Mouse (Mus musculus) hindbrain, embryonic 16.5 days (tissue): ENCODE results near the gene Drc1. TPM values are rescaled to one million over a fixed set of nuclear protein-coding genes. Genes with fewer than 3 reads are reported as not detected.

ENCODE experiments used
- ATAC-seq: fragments of 200-750 bp; cut with Nextera tagmentation; 2 replicates; pipeline ENCODE4 v1.8.0; 2017; ENCODE audit warnings: moderate TSS enrichment, moderate library complexity
- H3K27ac ChIP-seq: fragments of 300-500 bp; sonication (generic); 2 replicates; pipeline ENCODE4 v1.5.1; 2014; ENCODE audit warnings: low read depth, mild to moderate bottlenecking, control low read depth, low read length, moderate library complexity
- H3K27me3 ChIP-seq: fragments of 300-500 bp; sonication (generic); replicated peaks from 2 replicates; pipeline ENCODE4 v1.6.1; 2014; ENCODE audit warnings: low read length; ENCODE audit not compliant: control insufficient read depth, insufficient read depth
- H3K36me3 ChIP-seq: fragments of 300-500 bp; sonication (generic); 2 replicates; pipeline ENCODE4 v1.6.1; 2014; ENCODE audit warnings: mild to moderate bottlenecking, low read length, moderate library complexity, mixed read lengths; ENCODE audit not compliant: control insufficient read depth, insufficient read depth
- H3K4me1 ChIP-seq: fragments of 300-500 bp; sonication (generic); 2 replicates; pipeline ENCODE4 v1.6.1; 2014; ENCODE audit warnings: low read depth, low read length; ENCODE audit not compliant: control insufficient read depth, insufficient read depth
- H3K4me2 ChIP-seq: fragments of 300-500 bp; sonication (generic); 2 replicates; pipeline ENCODE4 v1.6.1; 2014; ENCODE audit warnings: mild to moderate bottlenecking, low read length, control low read depth, moderate library complexity
- H3K4me3 ChIP-seq: fragments of 300-500 bp; sonication (generic); 2 replicates; pipeline ENCODE4 v1.5.1; 2014; ENCODE audit warnings: mild to moderate bottlenecking, low read length, control low read depth, moderate library complexity
- H3K9ac ChIP-seq: fragments of 300-500 bp; sonication (generic); 2 replicates; pipeline ENCODE4 v1.6.1; 2014; ENCODE audit warnings: low read depth, mild to moderate bottlenecking, control low read depth, low read length, moderate library complexity
- H3K9me3 ChIP-seq: fragments of 300-500 bp; sonication (generic); 2 replicates; pipeline ENCODE4 v1.6.1; 2014; ENCODE audit warnings: mild to moderate bottlenecking, low read length, moderate library complexity; ENCODE audit not compliant: control insufficient read depth
- WGBS: fragments of 180-500 bp; shearing (Covaris S2); extraction: QIAGEN DNeasy Blood & Tissue Kit; methylation state at CpG from one replicate; pipeline ENCODE4 v1.1.7; 2014; 5-methylcytosine and 5-hydroxymethylcytosine counted together
- polyA plus RNA-seq: library from polyadenylated mRNA; unstranded; fragments of >200 nt; fragmentation: Nextera tagmentation; extraction: Ambion mirVana; gene quantifications from 2 replicates; pipeline ENCODE4 v1.2.1, GENCODE M21; 2015

Gene Drc1
- polyA plus RNA-seq, 1 experiment from 2014 or later = 6.3 TPM

DNA sequence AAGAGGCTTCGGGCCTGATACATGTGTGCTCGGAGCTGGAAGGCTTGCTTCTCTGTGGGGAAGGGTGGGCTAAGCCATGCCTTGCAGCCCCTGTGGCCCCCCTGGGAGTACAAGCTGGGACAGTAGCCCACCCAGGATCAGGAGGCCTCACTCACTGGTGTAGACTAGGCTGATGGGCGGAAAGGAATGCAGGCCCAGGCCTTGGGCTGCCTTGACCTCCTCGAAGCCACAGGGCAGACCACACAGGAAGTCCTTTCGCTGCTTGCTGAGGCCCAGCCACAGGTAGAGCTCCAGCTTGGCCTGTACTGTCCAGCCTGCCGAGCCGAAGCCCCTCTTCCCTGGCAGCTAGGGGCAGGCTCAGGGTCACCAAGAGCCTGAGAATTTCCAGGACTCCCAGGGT, 101.7 kb downstream of the Drc1 start:
- Histone ChIP-seq H3K9me3 (no peaks in the 10 kb centered on the region), H3K36me3 (no peaks in the 10 kb centered on the region), H3K27me3 (no peaks in the 10 kb centered on the region), H3K4me2 (no peak overlapping the region), H3K9ac (no peak overlapping the region), H3K4me1 (no peaks in the 10 kb centered on the region), H3K4me3 (no peak overlapping the region), H3K27ac (no peak overlapping the region)
- ATAC-seq = no peak
- WGBS = 71% methylated on average over 7 of the region's 7 CpGs

DNA sequence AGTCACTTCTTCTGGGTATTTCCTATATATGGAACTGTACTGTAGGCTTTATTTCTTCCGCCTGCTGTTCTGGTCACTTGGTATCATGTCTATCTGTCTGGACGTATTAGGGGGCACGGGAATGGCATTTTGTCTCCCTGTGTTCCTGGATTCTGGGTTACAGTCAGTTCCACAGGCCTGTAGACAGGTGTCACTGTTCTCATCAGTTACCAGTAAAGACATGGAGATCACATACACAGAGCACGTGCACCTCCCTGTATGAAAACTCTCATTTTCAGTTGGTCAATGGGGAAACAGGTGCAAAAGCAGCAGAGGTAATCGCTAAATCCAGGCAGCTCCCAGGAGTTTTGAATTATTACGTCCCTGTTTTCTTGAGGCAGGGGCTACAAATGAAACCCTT, 106.5 kb downstream of the Drc1 start:
- H3K9ac ChIP-seq = no peak overlapping the region
- peak; percentile 52 for ATAC-seq
- no peaks in the 10 kb centered on the region for H3K4me1 ChIP-seq
- 72% methylated on average over 6 of the region's 6 CpGs for WGBS
- H3K27ac ChIP-seq = no peak overlapping the region
- no peak overlapping the region for H3K4me2 ChIP-seq
- H3K9me3 ChIP-seq = no peaks in the 10 kb centered on the region
- H3K36me3 ChIP-seq = no peaks in the 10 kb centered on the region
- no peaks in the 10 kb centered on the region for H3K27me3 ChIP-seq
- H3K4me3 ChIP-seq = no peak overlapping the region

- no peak overlapping the region for H3K9ac ChIP-seq
- no peaks in the 10 kb centered on the region for H3K36me3 ChIP-seq
- H3K27ac ChIP-seq = no peak overlapping the region
- H3K27me3 ChIP-seq = no peaks in the 10 kb centered on the region
- no peak for ATAC-seq
- H3K4me3 ChIP-seq = no peak overlapping the region
- H3K9me3 ChIP-seq = no peaks in the 10 kb centered on the region
- no peak overlapping the region for H3K4me2 ChIP-seq
- H3K4me1 ChIP-seq = no peaks in the 10 kb centered on the region
- 83% methylated on average over 5 of the region's 5 CpGs for WGBS
These were observed 108.6 kb downstream of the Drc1 start for GRCm38 (mm10) chr5:30389836-30390235.

DNA sequence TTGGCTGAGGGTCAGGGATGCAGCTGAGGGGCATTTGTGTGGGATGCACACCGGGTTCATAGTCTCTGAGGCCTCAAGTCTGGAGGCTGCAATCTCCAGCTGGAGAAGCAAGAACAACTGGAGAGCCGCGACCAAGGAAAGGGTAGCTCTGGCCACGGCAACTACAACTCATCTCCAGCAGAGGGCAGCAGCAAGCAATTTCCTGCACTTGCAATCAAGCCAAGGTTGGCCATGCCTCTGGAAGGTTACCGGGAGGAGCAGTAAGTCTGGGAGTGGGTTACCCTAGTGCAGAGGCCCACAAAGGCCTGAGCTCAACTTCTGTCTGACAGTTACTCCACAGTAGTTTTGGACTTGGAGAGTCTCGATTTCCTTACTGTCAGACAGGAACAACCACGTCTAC, 110.3 kb downstream of the Drc1 start:
- H3K9me3 ChIP-seq = no peaks in the 10 kb centered on the region
- no peaks in the 10 kb centered on the region for H3K36me3 ChIP-seq
- H3K27me3 ChIP-seq = no peaks in the 10 kb centered on the region
- 26% methylated on average over 7 of the region's 7 CpGs for WGBS
- no peak overlapping the region for H3K27ac ChIP-seq
- H3K9ac ChIP-seq = no peak overlapping the region
- H3K4me3 ChIP-seq = no peak overlapping the region
- ATAC-seq = peak; percentile 55; the same call in 1 of the 2 replicates
- H3K4me2 ChIP-seq = no peak overlapping the region
- H3K4me1 ChIP-seq = no peaks in the 10 kb centered on the region

- H3K9ac ChIP-seq = no peak overlapping the region
- no peaks in the 10 kb centered on the region for H3K9me3 ChIP-seq
- H3K27ac ChIP-seq = peak overlapping the region; percentile 4; the same call in 1 of the 2 replicates
- no peak overlapping the region for H3K4me3 ChIP-seq
- no peak overlapping the region for H3K4me2 ChIP-seq
- H3K36me3 ChIP-seq = no peaks in the 10 kb centered on the region
- no peaks in the 10 kb centered on the region for H3K27me3 ChIP-seq
- WGBS = 80% methylated on average over 5 of the region's 5 CpGs
- no peaks in the 10 kb centered on the region; the same call in none of the 2 replicates for H3K4me1 ChIP-seq
- ATAC-seq = no peak
These were observed 119.3 kb downstream of the Drc1 start for GRCm38 (mm10) chr5:30400521-30400920.

DNA sequence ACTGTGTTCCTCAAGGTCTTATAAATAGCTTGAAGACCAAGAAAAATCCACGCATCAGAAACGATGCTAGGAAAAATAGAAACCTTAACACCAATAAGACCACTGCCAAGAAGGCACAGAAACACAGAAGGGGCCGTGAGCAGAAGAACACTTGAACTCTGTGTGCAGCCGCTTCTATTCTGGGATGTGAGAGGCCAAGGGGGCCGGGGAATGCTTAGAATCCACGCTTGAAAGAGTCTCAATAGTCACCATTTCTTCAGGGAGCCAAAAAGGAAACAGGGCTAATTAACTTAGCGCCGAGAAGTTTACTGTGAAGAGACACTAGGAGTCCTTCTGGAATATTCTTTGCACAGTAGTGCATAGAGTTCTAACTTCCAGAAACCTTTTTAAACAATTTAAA, 120.0 kb downstream of the Drc1 start:
- no peaks in the 10 kb centered on the region; the same call in none of the 2 replicates for H3K4me1 ChIP-seq
- 0 out of 2 replicates have a peak, but pooled peaks have one; percentile 27 for ATAC-seq
- no peak overlapping the region for H3K9ac ChIP-seq
- H3K27me3 ChIP-seq = no peaks in the 10 kb centered on the region
- WGBS = 12% methylated on average over 8 of the region's 8 CpGs
- H3K4me3 ChIP-seq = no peak overlapping the region
- no peaks in the 10 kb centered on the region for H3K9me3 ChIP-seq
- H3K36me3 ChIP-seq = no peaks in the 10 kb centered on the region
- H3K4me2 ChIP-seq = no peak overlapping the region
- H3K27ac ChIP-seq = no peak overlapping the region

DNA sequence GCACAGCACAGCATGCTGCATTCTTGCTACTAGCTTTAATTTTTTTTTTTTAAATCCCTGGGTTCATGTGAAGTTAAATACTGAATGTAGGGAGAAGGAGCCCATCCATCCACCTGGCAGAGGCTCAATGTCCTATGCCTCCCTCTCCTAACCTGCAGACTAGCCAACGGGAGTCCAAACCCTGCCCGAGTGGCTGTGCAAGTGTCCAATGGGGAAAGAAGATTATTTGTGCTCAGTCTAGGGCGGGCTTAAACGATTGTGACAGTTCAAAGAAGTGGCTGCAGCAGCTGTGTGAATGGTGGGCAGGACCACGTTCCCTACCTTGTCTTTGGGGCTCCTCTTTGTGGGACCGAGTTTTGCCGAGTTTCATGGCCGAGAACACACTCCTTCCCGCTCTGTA, 125.7 kb downstream of the Drc1 start:
- Histone ChIP-seq H3K4me2 (0 out of 2 replicates have a peak overlapping the region, but pooled peaks have one; percentile 11), H3K9me3 (no peaks in the 10 kb centered on the region), H3K36me3 (no peaks in the 10 kb centered on the region), H3K27me3 (no peaks in the 10 kb centered on the region), H3K27ac (no peak overlapping the region), H3K4me1 (no peaks in the 10 kb centered on the region; the same call in 1 of the 2 replicates), H3K4me3 (no peak overlapping the region), H3K9ac (no peak overlapping the region)
- 8% methylated on average over 9 of the region's 9 CpGs for WGBS
- no peak for ATAC-seq

- Histone ChIP-seq H3K4me1 (peaks cover 3% of the 10 kb centered on the region), H3K4me3 (no peak overlapping the region), H3K9ac (no peak overlapping the region), H3K27me3 (no peaks in the 10 kb centered on the region), H3K27ac (no peak overlapping the region), H3K4me2 (no peak overlapping the region), H3K9me3 (no peaks in the 10 kb centered on the region), H3K36me3 (no peaks in the 10 kb centered on the region)
- no peak for ATAC-seq
- WGBS = 48% methylated on average over 10 of the region's 10 CpGs
These were observed 130.3 kb downstream of the Drc1 start for GRCm38 (mm10) chr5:30411524-30411923.

DNA sequence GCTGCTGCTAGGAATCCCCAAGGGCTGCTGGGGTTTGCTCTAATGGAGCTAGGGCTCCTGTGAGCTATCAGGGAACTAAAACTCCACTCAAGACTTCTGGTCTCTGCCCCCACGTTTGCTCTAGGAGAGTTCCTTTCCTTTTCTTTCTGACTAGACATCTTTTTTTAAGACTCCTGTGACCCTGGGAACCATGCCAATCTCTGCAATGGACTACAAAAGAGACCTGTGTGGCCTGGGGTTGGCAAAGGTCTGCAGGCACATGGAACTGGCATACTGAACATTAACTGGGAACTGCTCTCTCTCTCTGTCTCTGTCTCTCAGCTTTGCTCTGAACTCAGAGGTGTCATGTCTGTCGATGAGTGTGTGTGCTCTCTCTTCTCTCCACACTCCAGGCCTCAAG, 134.2 kb downstream of the Drc1 start:
- Histone ChIP-seq H3K27me3 (no peaks in the 10 kb centered on the region), H3K36me3 (no peaks in the 10 kb centered on the region), H3K9ac (no peak overlapping the region), H3K4me3 (no peak overlapping the region), H3K4me2 (no peak overlapping the region), H3K4me1 (peaks cover 4% of the 10 kb centered on the region), H3K27ac (no peak overlapping the region), H3K9me3 (no peaks in the 10 kb centered on the region)
- WGBS = 63% methylated on average over 2 of the region's 2 CpGs
- ATAC-seq = no peak

DNA sequence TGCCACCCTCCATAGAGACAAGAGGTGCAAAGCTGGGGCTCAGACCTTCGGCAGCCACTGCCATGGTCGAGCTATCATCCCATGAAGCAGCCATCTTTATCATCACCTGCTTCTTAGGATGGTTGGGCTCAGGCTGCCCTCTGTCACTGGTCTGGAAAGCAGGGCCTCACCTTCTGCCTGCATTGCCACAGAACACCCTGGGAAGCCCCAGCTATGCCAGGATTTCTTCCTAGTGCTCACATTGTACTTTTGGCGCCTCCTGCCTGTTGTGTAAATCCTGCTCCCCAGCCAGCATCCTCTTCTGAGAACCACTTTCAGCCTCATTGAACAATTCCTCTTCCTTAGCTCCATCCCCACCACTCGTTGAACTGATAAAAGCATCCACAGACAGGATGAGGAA, 134.7 kb downstream of the Drc1 start:
- ATAC-seq = no peak; the same call in 1 of the 2 replicates
- 62% methylated on average over 4 of the region's 4 CpGs for WGBS
- Histone ChIP-seq H3K27me3 (no peaks in the 10 kb centered on the region), H3K4me1 (peaks cover 4% of the 10 kb centered on the region), H3K36me3 (no peaks in the 10 kb centered on the region), H3K4me2 (no peak overlapping the region), H3K4me3 (no peak overlapping the region), H3K9me3 (no peaks in the 10 kb centered on the region), H3K9ac (no peak overlapping the region), H3K27ac (no peak overlapping the region)
